Mouse (Mus musculus): ENCODE results near the gene Zc3hav1l.
A peak's percentile ranks its signal among the peaks of the same experiment; 100 is the strongest.

Gene Zc3hav1l

GRCm38 (mm10) chr6:38264466-38264865 lies 34.6 kb downstream of the Zc3hav1l start:
- no peak for DNase-seq (ENCODE audit: low spot score in 2 of 2)

- peak in 1 of 2 experiments; percentile 39 for DNase-seq (ENCODE audit: low spot score in 2 of 2)
These were observed 35.5 kb downstream of the Zc3hav1l start for GRCm38 (mm10) chr6:38263393-38264159.

GRCm38 (mm10) chr6:38261877-38262276 lies 37.2 kb downstream of the Zc3hav1l start:
- DNase-seq (ENCODE audit: low spot score in 2 of 2), result no peak

DNA sequence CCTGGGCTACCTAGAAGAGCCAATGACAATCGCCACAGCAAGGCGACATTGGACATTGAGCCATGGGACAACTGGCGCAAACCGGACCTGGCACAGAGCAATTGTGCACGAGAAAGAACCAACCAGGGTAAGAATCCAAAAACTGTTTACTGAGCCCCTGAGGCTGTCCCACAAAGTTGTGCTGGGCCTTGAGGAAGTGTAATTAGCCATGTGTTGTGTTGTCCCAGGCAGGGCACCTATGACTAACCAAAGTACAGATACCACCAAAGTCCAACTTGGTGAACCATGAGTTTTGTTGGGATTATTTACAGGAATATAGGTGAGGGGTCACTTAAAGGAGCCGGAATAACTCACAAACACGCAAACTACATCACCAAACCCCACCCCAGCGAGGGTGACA lies 41.6 kb downstream of the Zc3hav1l start:
- DNase-seq (ENCODE audit: low spot score in 2 of 2), result no peak

DNA sequence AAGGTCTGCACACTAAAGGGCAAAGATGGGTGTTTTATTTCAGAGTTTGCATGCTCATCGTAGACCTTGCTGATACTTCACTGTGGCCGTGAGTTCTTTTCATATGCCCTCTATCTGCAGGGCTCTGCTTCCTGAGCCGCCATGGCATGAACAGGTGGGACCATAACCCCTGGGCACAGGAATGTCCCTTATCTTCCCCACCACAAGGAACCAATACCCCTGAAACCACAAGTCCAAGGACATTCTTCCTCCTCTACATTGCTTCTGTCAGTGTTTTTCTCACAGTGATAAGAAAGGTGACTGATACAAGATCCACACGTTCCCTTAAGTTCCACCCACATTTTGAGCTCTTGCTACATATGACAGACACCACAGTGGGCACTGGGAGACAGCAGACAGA lies 42.3 kb downstream of the Zc3hav1l start:
- no peak for DNase-seq (ENCODE audit: low spot score in 2 of 2)

- no peak for DNase-seq (ENCODE audit: low spot score in 2 of 2)
These were observed 43.3 kb downstream of the Zc3hav1l start for GRCm38 (mm10) chr6:38255794-38256193.

DNA sequence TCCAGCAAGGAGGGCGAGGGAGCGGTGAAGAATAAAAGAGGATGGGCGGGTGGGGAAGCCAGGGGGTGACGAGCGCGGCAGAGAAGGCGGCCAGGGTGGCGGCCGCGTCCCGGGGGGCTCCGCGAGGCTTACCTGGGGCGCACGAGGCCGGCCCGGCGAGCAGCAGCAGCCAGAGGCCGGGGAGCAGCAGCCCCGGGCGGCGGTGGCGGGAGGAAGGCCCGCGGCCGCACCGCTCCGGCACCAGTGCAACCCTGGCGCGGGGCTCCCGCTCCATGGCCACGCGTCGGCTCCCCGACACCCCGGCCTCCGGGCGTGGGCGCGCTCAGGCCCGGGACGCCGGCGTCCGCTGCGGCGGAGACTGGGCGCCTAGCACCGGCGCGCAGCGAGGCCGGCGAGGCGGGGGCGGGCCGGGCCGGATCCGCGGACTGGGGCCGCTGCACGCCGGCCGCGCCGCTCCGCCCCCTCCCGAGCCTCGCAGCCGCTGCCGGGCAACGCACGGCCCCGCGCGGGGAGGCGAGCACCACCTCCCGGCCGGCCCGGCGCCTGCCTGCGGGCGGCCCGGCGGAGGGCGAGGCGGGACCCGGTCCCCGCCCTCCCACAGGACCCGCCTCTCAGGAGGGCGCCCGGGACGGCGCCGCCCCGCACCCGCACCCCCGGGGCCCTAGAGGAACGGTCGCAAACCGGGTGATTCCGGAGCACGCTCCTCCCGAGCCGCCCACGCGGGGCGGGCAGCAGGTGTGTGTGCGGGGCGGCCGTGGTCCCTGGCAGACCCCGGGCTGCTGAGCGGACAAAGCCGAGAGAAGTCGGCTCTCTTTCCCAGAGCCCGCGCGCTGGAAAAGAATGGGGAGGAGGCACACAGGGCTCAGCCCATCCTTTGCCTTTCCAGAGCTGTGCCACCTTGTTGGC lies 45.1 kb downstream of the Zc3hav1l start, which contains the start of gene D630045J12Rik:
TSS of gene D630045J12Rik (minus strand) at position 274 of the 906 bp plus-strand sequence.
- DNase-seq (ENCODE audit: low spot score in 2 of 2), result peak; percentile 51 to 73

DNA sequence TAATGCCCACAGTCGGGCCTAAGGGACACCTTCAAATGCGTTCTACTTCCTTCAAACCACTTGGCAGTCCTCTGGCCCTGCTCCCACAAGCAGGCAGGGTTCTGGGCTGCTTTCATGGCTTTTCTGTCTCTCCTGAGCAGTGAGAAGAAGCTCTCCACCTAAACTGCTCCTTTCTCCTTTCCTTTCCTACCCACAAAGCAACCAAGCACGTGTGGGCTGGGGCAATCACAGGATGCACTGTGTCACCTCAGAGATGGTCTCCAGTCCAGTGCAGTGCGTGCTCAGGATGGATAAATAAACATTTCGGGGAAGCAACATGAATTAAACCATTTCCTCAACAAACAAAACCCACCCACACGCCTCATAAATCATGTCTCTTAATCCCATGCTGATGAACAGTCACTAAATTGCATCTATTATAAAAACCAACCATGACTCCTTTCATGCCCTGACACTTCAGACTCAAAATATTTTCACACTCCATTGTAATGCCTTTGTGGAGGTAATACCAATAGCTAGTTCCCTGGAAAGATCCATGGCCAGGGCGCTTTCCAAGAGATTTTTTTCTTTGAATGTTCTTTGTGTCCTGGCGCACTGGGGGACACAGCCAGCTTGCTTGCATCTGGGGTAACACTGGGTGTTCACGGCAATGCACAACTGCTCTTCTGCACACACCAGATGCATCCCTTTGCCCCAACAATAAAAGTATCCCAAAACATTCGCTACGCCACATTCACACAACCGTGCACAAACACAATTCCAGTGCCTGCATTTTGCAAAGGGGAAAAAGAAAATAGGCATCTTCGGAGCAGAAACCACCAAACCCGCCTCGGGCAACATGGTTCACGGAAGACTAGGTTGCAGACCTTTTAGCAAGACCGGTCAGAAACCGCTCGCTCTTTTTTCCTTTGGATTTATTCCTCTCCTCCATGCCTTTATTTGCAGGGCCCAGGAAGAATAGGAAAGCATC lies 46.0 kb downstream of the Zc3hav1l start:
- DNase-seq (ENCODE audit: low spot score in 2 of 2), result no peak

- no peak for DNase-seq (ENCODE audit: low spot score in 2 of 2)
These were observed 46.9 kb downstream of the Zc3hav1l start for GRCm38 (mm10) chr6:38252139-38252538.

- DNase-seq (ENCODE audit: low spot score in 2 of 2), result no peak
These were observed 47.6 kb downstream of the Zc3hav1l start for GRCm38 (mm10) chr6:38251464-38251863.

- DNase-seq (ENCODE audit: low spot score in 2 of 2), result no peak
These were observed 51.7 kb downstream of the Zc3hav1l start for GRCm38 (mm10) chr6:38247362-38247761.

DNA sequence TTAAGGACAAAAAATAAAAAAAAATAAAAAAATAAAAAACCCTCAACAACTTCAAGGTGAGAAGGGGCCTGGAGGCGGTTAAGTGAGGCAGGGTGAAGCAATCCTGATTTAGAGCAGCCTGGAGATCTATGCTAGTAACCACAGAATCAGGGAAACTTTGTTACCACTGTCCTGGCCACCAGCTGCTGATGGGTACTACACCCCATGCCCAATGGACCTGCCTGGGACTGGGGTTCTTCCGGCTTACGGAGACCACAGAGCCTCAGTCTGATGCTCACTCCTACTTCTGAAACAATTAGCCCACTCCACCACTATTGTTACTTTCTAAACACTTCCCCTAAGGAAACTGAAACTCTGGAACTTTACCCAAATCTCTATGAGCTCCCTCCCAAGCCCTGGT lies 54.3 kb downstream of the Zc3hav1l start:
- no peak for DNase-seq (ENCODE audit: low spot score in 2 of 2)

GRCm38 (mm10) chr6:38244167-38244566 lies 54.9 kb downstream of the Zc3hav1l start:
- no peak for DNase-seq (ENCODE audit: low spot score in 2 of 2)

- no peak for DNase-seq (ENCODE audit: low spot score in 2 of 2)
These were observed 56.2 kb downstream of the Zc3hav1l start for GRCm38 (mm10) chr6:38242833-38243232.

DNA sequence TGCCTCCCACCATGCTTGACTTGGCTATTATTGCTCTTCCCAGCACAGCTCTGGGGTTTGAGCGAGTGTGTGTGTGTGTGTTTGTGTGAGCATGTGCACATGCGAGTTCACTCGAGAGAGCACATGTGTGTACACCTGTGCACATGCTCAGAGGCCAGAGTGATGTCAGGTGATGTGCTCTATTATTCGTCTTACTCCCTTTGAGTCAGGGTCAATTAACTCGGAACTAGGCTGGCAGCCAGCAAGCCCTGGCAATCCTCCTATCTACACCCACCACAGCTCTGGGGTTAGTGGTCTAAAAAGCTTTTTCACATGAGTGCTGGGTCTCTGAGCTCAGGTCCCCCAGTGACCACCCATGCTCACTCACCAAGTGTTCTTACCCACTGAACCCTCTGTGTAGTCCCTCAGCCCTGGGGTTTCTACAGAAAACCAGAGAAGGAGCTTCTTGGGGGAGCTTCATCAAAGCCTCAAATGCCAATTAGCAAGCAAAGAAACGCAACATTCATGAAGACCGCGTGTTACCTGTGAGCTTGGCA lies 56.7 kb downstream of the Zc3hav1l start:
- DNase-seq (ENCODE audit: low spot score in 2 of 2), result no peak

DNA sequence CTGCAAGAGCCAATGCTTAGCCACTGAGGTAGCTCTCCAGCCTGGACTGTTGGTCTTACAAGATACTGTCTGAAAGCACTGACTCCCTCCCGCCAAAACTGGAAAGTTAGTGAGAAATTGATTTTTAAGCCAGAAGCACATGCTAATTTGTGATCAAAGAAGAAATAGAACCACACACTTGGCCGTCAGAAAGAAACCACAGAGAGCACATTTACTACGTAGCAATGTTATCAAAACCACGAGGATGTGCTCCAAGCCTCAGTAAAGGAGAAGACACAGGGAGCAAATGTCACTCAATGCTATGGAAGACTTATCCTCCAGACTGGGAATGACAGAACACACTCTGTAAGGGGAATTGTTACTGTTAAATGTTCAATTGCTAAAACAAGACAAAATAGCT lies 57.6 kb downstream of the Zc3hav1l start:
- no peak for DNase-seq (ENCODE audit: low spot score in 2 of 2)

- peak in 1 of 2 experiments; percentile 52 for DNase-seq (ENCODE audit: low spot score in 2 of 2)
These were observed 58.4 kb downstream of the Zc3hav1l start for GRCm38 (mm10) chr6:38240618-38241017.

GRCm38 (mm10) chr6:38238382-38238781 lies 60.7 kb downstream of the Zc3hav1l start:
- no peak for DNase-seq (ENCODE audit: low spot score in 2 of 2)
